Mouse (Mus musculus) heart, embryonic 10.5 days (tissue): Measurements from ENCODE around the gene Ccdc3. TPM values are rescaled to one million over a fixed set of nuclear protein-coding genes. Genes with fewer than 3 reads are reported as not detected.
A peak's percentile ranks its signal among the peaks of the same experiment; 100 is the strongest.
"Not testable (repeated sequence)": the region's sequence is repeated elsewhere in the genome, so short reads cannot be mapped to it uniquely, and the experiment has no call there.

Source experiments
- DNase-seq: peaks from one replicate; pipeline ENCODE4 v3.0.0-alpha.2; 2017; ENCODE audit warnings: low spot score
- H3K27ac ChIP-seq: fragments of 300-500 bp; sonication (generic); 2 replicates; pipeline ENCODE4 v1.5.1; 2016; ENCODE audit warnings: mild to moderate bottlenecking
- H3K27me3 ChIP-seq: fragments of 300-500 bp; sonication (generic); 2 replicates; pipeline ENCODE4 v1.6.1; 2016; ENCODE audit warnings: mild to moderate bottlenecking; ENCODE audit not compliant: poor library complexity, insufficient read depth, severe bottlenecking
- H3K36me3 ChIP-seq: fragments of 300-500 bp; sonication (generic); 2 replicates; pipeline ENCODE4 v1.6.1; 2016; ENCODE audit warnings: mild to moderate bottlenecking, moderate library complexity
- H3K4me1 ChIP-seq: fragments of 300-500 bp; sonication (generic); 2 replicates; pipeline ENCODE4 v1.6.1; 2016; ENCODE audit warnings: mild to moderate bottlenecking
- H3K4me3 ChIP-seq: fragments of 300-500 bp; sonication (generic); 2 replicates; pipeline ENCODE4 v1.5.1; 2016; ENCODE audit warnings: mild to moderate bottlenecking, moderate library complexity
- H3K9me3 ChIP-seq: fragments of 300-500 bp; sonication (generic); 2 replicates; pipeline ENCODE4 v1.6.1; 2016; ENCODE audit warnings: mild to moderate bottlenecking, moderate library complexity
- WGBS: fragments of 180-500 bp; shearing (Covaris S2); methylation state at CpG from one replicate; pipeline ENCODE4 v1.1.7; 2016; 5-methylcytosine and 5-hydroxymethylcytosine counted together
- polyA plus RNA-seq: library from polyadenylated mRNA; unstranded; fragments of >200 nt; fragmentation: Nextera tagmentation; extraction: Ambion mirVana; gene quantifications from 2 replicates; pipeline ENCODE4 v1.2.1, GENCODE M21; 2016

The Ccdc3 gene
- 3.4 and 5.3 TPM in 2 replicates for polyA plus RNA-seq

GRCm38 (mm10) chr2:5137500-5138286, at the start of gene Ccdc3:
Gene Ccdc3, plus strand, starts transcription at chr2:5137776.
- Histone ChIP-seq H3K4me3 (peak within 1 kb of the TSS; percentile 63), H3K36me3 (no peaks in the 10 kb centered on the region), H3K27ac (peak within 1 kb of the TSS; percentile 39), H3K4me1 (peaks cover 12% of the 10 kb centered on the region), H3K9me3 (no peaks in the 10 kb centered on the region), H3K27me3 (peaks cover 55% of the 10 kb centered on the region)
- WGBS = under 1% methylated on average over 78 of the region's 78 CpGs
- DNase-seq = no peak

- H3K27me3 ChIP-seq, H3K4me1 ChIP-seq: not testable (repeated sequence)
- WGBS = 74% methylated on average over 4 of the region's 4 CpGs
These were observed 47.2 kb upstream of the Ccdc3 start for GRCm38 (mm10) chr2:5090385-5090784.

GRCm38 (mm10) chr2:5094876-5095275, 42.7 kb upstream of the Ccdc3 start:
- H3K4me3 ChIP-seq = no peak overlapping the region
- H3K27ac ChIP-seq = no peak overlapping the region
- 0 out of 2 replicates have a peak, but pooled peaks cover 4% of the 10 kb centered on the region for H3K27me3 ChIP-seq
- peak; percentile 13 for DNase-seq
- H3K36me3 ChIP-seq = no peaks in the 10 kb centered on the region
- 84% methylated on average over 5 of the region's 5 CpGs for WGBS
- no peaks in the 10 kb centered on the region for H3K9me3 ChIP-seq
- H3K4me1 ChIP-seq = peaks cover 6% of the 10 kb centered on the region; the same call in 1 of the 2 replicates

More at GRCm38 (mm10) chr2:5090385-5090784, 47.2 kb upstream of the Ccdc3 start:
- H3K9me3 ChIP-seq, H3K27ac ChIP-seq, H3K4me3 ChIP-seq, DNase-seq, H3K36me3 ChIP-seq: not testable (repeated sequence)

DNA sequence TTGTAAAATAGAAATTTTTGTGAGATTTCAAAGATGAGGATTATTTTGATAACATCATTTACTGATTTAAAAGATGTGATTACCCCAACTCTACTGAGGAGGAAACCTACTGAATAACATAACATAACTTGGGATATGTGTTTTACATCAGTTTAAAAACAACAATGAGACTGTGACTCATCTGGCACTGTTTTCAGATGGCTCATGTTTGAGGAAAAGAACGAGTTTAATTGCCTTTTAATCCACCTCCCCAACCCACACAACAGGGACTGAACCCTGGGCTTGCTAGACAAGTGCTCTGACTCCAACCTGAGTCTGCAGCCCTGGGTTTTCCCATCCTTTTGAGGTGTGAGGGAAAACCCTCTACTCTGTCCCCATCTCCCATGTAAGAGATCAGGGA, 42.3 kb upstream of the Ccdc3 start:
- Histone ChIP-seq H3K27ac (no peak overlapping the region), H3K4me3 (no peak overlapping the region), H3K9me3 (no peaks in the 10 kb centered on the region), H3K27me3 (0 out of 2 replicates have a peak, but pooled peaks cover 4% of the 10 kb centered on the region), H3K4me1 (peaks cover 6% of the 10 kb centered on the region; the same call in 1 of the 2 replicates), H3K36me3 (no peaks in the 10 kb centered on the region)
- 34% methylated on average over 1 of the region's 1 CpGs for WGBS
- DNase-seq = peak; percentile 7

- 14% methylated on average over 20 of the region's 20 CpGs for WGBS
- DNase-seq = peak; percentile 69
- Histone ChIP-seq H3K4me1 (peaks cover 6% of the 10 kb centered on the region; the same call in 1 of the 2 replicates), H3K4me3 (peak overlapping the region; percentile 51), H3K9me3 (no peaks in the 10 kb centered on the region), H3K36me3 (no peaks in the 10 kb centered on the region), H3K27ac (peak overlapping the region; percentile 67), H3K27me3 (0 out of 2 replicates have a peak, but pooled peaks cover 4% of the 10 kb centered on the region)
These were observed 39.7 kb upstream of the Ccdc3 start for GRCm38 (mm10) chr2:5097786-5098445.

GRCm38 (mm10) chr2:5099176-5099575, 38.4 kb upstream of the Ccdc3 start:
- 0 out of 2 replicates have a peak, but pooled peaks cover 4% of the 10 kb centered on the region for H3K27me3 ChIP-seq
- H3K9me3 ChIP-seq = no peaks in the 10 kb centered on the region
- H3K4me3 ChIP-seq = no peak overlapping the region
- peaks cover 6% of the 10 kb centered on the region; the same call in 1 of the 2 replicates for H3K4me1 ChIP-seq
- H3K36me3 ChIP-seq = no peaks in the 10 kb centered on the region
- no peak for DNase-seq
- H3K27ac ChIP-seq = no peak overlapping the region
- WGBS = 76% methylated on average over 6 of the region's 6 CpGs

GRCm38 (mm10) chr2:5101743-5102245, 35.8 kb upstream of the Ccdc3 start:
- 0 out of 2 replicates have a peak, but pooled peaks cover under 1% of the 10 kb centered on the region for H3K27me3 ChIP-seq
- no peaks in the 10 kb centered on the region for H3K9me3 ChIP-seq
- peak; percentile 53 for DNase-seq
- WGBS = 79% methylated on average over 10 of the region's 10 CpGs
- peaks cover 6% of the 10 kb centered on the region; the same call in 1 of the 2 replicates for H3K4me1 ChIP-seq
- no peaks in the 10 kb centered on the region for H3K36me3 ChIP-seq
- H3K27ac ChIP-seq = no peak overlapping the region
- H3K4me3 ChIP-seq = no peak overlapping the region

DNA sequence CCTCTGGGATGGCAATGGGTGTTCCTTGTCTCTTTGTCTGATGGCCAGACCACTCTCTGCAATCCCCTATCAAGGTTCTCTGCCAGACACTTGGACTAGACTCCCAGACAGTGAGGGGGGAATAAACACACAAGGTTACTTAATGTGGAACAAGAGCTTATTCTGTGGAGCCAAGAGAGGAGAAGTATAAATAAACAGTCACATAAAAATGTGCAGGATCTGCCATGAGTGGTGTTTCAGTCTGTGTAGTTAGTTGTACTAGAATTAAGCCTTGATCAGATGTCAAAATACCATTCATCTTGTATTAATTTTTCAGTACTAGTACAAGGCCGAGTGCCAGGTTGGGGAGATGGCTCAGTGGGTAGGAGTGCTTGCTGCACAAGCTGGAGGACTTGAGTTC, 34.7 kb upstream of the Ccdc3 start:
- peak; percentile 48 for DNase-seq
- H3K4me3 ChIP-seq = no peak overlapping the region
- no peaks in the 10 kb centered on the region for H3K27me3 ChIP-seq
- H3K4me1 ChIP-seq = peaks cover 4% of the 10 kb centered on the region; the same call in 1 of the 2 replicates
- H3K36me3 ChIP-seq = no peaks in the 10 kb centered on the region
- 53% methylated on average over 1 of the region's 1 CpGs for WGBS
- no peaks in the 10 kb centered on the region for H3K9me3 ChIP-seq
- H3K27ac ChIP-seq = no peak overlapping the region

DNA sequence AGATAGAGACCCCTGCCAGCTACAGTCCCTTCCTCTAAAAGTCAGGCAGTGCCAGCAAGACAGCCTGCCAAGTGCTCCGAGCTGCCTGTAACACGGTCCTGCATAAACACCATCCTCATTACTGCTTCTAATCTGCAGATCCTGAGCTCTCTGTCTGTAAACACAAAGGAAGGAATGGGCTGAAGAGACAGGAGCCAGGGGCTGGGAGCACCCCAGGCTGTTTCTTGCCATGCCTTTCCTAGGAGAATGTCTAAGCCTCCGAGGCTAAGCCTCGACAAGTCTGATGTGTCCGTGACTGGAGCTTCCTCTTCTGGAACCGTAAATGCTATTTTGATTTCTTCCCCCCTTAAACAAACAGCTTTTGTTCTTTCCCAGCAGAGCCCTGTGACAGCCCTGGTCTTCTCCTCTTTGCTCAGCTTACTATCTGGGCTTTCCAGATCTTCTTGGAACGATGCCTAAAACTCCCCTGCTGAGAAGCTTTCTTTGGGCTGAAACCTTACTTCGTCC, 24.7 kb upstream of the Ccdc3 start:
- H3K4me1 ChIP-seq = peaks cover 16% of the 10 kb centered on the region
- WGBS = 23% methylated on average over 8 of the region's 8 CpGs
- no peaks in the 10 kb centered on the region for H3K36me3 ChIP-seq
- no peaks in the 10 kb centered on the region for H3K27me3 ChIP-seq
- no peaks in the 10 kb centered on the region; the same call in 1 of the 2 replicates for H3K9me3 ChIP-seq
- H3K27ac ChIP-seq = peak overlapping the region; percentile 75
- no peak overlapping the region for H3K4me3 ChIP-seq
- DNase-seq = peak; percentile 65

GRCm38 (mm10) chr2:5114386-5114785, 23.2 kb upstream of the Ccdc3 start:
- no peaks in the 10 kb centered on the region for H3K27me3 ChIP-seq
- H3K4me3 ChIP-seq = no peak overlapping the region
- H3K27ac ChIP-seq = no peak overlapping the region
- 92% methylated on average over 8 of the region's 8 CpGs for WGBS
- H3K36me3 ChIP-seq = no peaks in the 10 kb centered on the region
- no peaks in the 10 kb centered on the region; the same call in 1 of the 2 replicates for H3K9me3 ChIP-seq
- H3K4me1 ChIP-seq = peaks cover 16% of the 10 kb centered on the region
- peak; percentile 57 for DNase-seq

GRCm38 (mm10) chr2:5116856-5117532, 20.6 kb upstream of the Ccdc3 start:
- no peaks in the 10 kb centered on the region for H3K36me3 ChIP-seq
- H3K4me1 ChIP-seq = peaks cover 16% of the 10 kb centered on the region
- H3K27ac ChIP-seq = no peak overlapping the region
- H3K27me3 ChIP-seq = no peaks in the 10 kb centered on the region
- no peak overlapping the region for H3K4me3 ChIP-seq
- WGBS = 24% methylated on average over 5 of the region's 5 CpGs
- DNase-seq = peak; percentile 72
- H3K9me3 ChIP-seq = no peaks in the 10 kb centered on the region

DNA sequence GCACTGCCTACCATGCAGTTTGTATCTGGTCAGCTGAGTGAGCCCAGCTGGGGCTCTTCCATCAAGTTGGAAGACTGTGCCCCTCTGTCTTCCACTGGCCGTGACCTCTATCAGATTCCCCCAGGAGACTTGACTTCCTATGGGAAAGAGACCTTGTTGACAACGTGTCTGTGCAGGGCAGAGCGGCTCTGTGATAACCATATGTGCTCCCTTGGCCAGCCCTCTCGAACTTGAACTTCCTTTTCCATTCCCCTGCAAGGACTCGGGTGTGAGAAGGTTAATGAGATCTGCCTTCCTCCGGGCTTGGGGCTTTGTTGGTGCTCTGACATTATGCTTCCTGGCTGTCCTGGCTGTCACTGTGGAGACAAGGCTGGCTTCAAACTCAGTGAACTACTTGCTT, 12.1 kb upstream of the Ccdc3 start:
- WGBS = 8% methylated on average over 6 of the region's 6 CpGs
- no peak overlapping the region for H3K27ac ChIP-seq
- H3K27me3 ChIP-seq = no peaks in the 10 kb centered on the region
- H3K9me3 ChIP-seq = no peaks in the 10 kb centered on the region
- H3K36me3 ChIP-seq = no peaks in the 10 kb centered on the region
- no peak overlapping the region for H3K4me3 ChIP-seq
- H3K4me1 ChIP-seq = peaks cover 20% of the 10 kb centered on the region; the same call in 1 of the 2 replicates
- peak; percentile 80 for DNase-seq
